Mouse (Mus musculus): ENCODE results near the gene Terb2.

Gene Terb2

DNA sequence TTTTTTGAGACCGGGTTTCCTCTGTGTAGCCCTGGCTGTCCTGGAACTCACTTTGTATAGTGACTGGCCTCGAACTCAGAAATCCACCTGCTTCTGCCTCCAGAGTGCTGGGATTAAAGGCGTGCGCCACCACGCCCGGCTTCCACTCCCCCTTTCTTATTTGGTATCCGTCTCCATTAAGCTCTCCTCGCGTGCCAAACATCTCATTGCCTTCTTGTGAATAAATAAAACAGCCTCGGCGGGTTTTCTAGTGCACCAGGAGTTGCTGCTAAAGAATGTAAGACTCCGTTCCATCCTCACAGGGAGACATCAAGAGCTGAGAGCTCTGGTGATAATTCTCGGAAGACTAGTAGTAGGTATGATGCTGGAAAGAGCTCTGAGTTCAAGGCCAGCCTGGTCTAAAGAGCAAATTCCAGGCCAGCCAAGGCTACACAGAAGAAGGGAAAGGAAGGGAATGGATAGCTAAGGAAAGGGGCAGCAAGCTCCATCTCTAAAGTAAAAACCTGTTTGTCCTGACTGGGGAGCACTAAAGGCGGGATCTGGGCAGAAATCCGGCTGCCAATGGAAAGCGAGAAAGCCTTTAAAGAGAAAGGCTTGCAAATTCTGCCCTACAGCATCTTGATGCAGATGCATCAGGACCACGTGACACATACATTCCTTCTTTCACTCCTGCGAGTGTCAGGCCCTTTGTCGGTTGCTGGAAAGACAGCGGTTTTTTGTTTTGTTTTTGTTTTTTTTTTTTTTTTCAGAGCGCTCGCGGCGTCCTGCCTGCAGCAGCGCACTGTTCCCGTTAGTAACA, 47.9 kb downstream of the Terb2 start:
- peak; percentile 46 for DNase-seq

DNA sequence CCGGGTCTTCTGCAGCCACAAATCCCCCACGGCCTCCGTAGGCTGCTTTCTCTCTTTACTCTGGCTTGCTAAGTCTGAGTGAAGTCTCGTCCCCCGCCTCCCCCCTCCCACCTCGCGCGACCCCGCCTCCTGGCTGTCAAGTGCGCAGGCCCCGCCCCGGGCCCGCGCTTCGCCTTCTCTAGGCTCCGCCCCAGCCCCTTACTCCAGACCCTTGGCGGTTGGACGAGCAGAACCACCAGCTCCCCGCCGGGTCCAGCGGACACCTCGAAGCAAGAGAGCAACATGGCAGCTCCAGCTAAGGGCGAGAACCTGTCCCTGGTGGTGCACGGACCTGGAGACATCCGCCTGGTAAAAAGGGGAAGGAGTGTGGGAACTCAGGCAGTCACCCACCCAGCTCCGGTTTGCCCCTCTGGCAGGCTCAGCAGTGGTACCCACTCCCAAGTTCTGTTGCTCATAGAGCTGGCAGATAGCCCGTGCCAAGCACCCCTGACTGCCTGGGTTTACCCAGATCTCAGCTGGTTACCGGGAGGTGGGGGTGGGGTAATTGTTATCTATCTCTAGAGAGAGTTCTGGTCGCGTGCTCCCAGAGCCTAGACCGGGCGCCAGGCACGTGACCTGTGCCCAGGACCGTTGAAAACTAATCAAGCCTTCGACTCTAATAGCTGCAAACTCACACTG, 48.7 kb downstream of the Terb2 start, which contains the start of gene Sord:
TSS of gene Sord (plus strand) at position 139 of the 678 bp plus-strand sequence.
- DNase-seq = peak; percentile 90

DNA sequence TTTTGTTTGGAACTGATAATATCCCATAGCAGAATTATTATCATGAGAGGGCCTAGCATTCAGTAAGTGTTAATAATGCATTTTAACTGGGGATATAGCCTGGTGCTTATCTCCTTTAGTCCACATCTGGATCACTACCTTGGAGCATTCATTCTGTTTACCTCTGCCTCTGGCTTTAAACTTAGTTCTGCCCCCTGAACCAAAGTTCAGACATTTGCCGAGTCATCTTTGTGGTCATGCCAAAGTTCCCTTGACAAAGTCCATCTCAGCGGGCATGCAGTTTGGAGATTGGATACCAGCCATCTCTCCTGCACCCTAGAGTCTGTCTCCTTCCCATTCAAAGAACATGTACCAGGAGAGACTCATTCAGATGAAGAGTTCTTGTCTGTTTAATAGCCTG, 49.4 kb downstream of the Terb2 start:
- peak; percentile 53 for DNase-seq

DNA sequence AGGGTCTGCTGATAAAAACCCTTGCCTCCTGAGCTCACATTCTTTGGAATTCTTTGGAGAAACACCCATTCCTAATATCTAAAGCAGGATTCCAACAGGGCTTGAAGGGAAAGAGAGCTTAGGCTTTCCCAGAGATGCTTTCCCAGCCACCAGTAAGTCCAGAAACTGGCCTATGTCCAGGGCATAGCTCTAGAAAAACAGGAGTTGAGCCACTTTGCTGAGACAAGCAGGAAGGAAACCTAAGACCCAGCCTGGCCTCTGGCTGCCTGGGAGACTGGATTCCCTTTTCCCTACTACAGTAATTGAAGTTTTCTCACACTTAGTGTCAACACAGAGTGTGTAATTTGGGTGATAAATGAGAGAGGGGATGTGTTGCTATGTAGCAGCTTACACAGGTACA, 50.2 kb downstream of the Terb2 start:
- peak; percentile 46 for DNase-seq

DNA sequence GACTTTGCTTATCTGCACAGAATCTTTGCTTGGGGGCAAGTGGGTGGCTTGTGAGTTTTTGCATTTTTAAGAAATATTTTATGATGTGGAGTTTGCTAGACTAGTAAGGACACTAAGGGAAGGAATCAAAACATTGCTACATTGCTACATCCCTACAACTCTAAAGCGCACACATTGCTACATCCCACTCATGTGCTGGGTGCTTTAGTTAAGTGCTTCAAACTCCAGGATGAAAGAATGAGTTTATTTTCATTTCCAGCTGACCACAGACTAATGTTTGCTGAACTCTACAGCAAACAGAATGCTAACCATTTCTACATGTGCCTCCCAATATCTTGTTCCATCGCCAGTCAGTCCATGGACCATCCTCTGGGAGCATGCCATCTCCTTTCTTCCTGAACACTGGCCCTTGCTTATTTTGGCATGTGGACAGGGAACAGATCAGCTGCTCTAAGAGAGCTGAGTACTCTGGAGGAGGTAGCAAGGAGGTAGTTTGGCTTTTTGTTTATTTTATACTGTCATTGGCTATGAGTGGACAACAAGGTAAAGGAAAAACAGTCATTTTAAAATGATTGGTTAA, 51.9 kb downstream of the Terb2 start:
- no peak for DNase-seq

DNA sequence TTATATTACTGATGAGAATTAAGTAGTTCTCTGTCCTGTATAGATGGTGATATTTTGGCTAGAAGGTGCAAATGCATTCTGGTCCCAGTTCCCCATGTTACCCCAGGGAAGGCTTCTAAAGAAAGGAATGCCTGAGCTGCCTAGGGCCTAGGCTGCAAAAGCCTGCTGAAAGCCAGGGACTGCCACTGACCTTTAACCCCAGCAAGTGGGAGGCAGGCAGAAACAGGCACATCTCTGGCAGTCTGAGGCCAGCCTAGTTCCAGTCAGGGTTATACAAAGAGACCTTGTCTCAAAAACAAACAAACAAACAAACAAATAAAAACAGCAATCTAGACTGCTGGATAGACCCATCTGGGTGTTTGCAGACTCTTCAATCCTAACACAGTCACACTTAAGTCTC, 54.7 kb downstream of the Terb2 start:
- no peak for DNase-seq

DNA sequence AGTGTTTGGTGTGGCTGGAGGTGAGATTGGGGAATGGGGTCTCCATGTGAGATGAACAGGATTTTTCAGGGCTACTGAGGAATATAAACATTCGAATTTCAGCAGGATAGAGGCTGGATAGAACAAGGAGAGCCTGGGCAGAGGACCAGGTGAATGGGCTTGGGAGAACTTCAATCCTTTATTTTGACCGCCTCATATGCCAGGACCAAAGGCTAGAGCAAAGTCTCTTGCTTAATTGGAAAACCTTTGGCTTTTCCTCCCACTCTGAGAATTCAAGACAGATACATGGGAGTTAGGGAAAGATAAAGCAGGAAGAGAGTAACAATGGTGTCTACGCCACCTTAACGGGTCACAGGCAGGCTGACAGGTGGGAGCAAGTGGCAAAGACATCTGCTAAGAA, 55.2 kb downstream of the Terb2 start:
- DNase-seq = no peak

DNA sequence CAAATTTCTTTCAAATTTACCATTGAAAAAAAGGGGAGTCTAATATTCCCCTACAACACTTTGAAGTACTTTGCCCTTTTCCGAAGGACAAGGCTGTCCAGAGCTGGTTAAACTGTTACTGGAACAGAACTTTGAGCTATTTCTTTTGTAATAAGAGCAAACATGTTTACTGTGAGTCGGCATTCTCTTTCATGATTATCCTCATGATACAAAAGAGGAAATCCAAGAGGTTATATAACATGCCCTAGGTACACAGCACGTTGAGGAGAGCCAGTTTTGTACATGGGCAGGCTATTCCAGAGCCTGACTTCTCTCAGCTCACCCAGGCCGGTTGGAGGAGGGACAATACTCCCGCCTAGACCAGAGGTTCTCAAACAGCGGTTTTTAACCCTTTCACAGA, 55.9 kb downstream of the Terb2 start:
- peak; percentile 14 for DNase-seq

DNA sequence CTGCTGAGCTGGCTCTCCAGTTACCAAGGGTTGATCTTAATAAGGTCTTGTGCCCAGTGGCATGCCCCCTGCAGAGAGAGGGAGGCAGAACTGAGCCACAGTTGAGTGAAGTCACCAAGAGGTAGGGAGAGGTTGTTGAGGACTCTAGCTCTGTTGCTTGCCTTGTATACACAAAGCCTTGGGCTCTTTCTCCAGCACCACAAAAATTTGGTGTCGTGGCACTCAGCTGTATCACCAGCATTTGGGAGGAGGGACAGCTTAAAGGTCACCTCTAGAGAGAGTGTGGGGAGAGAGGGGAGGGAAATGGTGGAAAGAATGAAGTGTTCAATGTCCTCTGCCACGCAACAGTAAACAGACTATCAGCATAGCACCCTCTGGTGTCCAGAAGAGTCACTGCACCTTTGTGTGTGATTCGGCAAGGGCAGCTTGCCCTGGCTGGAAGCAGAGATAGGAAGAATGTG, 57.6 kb downstream of the Terb2 start:
- peak; percentile 84 for DNase-seq

DNA sequence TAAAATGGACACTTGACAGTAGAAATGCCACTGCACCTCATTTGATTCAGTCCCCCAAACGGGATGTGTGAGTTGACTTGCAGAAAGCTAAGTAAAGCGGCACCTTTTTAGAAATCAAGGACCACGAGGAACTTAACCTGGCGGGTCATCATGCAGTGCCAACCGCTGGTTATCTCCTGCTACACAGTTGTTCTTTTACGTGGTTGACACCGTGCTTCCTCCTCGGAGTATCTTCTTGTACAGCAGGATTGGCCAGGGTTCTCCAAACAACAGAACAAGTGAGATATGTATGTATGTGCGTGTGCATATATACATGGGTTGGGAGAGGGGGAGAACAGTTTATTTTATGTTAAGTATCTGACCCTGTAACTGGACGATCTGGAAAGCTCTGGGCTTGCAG, 61.7 kb downstream of the Terb2 start:
- no peak for DNase-seq

DNA sequence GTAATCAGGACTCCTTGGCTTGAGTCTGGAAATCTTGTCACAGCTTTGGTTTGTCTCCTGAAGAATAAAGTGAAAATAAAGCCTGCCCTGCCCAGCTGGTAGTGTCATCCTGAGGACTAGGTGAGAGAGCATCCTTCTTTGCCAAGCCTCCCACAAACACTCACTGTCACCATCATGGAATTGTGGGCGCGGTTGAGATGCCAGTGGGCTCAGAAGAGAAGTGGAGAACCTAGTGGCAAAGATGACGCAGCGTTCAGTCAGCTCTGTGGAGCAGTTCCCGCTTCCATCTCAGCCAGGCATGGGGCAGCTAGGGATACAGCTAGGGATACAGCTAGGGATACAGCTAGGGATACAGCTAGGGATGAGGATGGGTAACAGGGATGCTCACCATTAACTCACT, 69.9 kb downstream of the Terb2 start:
- DNase-seq = no peak

Data from kidney, postnatal 10 days (tissue).